Mouse (Mus musculus): Measurements from ENCODE around the gene Hcar2. TPM values are rescaled to one million over a fixed set of nuclear protein-coding genes. Genes with fewer than 3 reads are reported as not detected.

The Hcar2 gene
- total RNA-seq, 2 experiments from 2014 or later = 8.1 to 20.9 TPM

DNA sequence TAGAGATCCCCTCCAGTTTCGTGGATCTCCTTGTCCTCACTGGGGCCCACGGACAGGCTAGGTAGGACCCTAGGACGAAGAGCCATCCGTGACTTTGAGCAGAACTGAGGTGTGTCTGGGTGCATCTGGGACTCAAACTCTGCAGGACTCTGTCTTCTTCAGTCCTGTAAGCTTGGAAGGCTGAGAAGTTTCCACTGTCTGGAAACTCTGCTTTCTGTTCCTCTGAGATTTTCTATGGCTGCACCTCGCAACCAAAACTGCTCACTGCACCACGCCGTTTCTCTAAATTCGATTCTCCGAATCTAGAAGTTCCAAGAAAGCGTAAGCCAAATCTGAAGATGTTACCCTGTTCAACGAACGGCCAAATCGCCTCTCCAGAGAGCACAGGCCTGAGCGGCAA lies 1.4 kb downstream of the Hcar2 start:
- no peak for ATAC-seq (ENCODE audit: poor library complexity, severe bottlenecking)

DNA sequence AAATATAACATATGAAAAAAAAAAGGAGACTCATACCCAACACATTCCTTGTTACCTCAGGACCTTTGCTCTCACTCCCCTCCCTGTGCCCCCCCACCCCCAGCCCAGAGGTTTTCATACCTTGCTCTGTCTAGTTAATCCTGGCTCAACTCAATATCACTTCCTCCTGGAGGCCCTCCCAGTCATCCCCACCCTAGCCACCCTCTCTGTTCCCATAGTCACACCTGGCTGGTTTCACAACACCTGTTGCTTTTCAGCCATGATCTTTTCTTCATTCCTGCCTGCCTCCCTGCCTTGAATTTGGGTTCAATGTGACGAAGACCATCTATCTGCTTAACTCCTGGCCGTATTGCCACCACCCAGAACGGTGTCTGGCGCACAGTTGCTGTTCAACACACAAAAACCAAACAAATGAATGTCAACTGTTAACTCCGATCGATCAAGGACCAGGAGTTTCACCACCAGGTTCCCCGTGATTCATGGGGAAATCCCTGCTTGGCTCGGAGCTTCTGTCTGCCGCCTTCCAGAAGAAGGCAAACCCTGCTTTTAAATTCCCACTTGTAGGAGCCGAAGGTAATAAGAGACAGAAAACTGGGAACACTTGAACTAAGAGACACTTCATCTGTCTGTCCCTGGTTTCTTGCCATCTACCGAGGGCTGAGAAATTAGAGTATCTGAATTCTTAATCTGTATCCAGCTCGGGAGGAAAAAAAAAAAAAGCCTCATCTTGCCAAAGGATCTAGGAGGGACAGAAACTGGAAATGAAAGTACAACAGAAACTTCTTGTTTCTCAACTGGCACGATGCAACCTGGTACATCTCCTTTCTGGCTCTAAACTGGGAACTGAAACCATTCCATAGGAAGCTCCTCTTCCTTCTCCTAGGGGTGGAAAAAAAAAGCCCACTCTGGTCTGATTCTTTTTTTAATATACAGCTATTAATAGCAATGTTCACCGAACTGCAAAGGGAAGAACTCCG lies 2.6 kb downstream of the Hcar2 start:
- ATAC-seq (ENCODE audit: poor library complexity, severe bottlenecking) = peak; percentile 54

GRCm38 (mm10) chr5:123858798-123859197 lies 6.5 kb downstream of the Hcar2 start:
- ATAC-seq (ENCODE audit: poor library complexity, severe bottlenecking) = peak; percentile 13; the same call in 1 of the 2 replicates

DNA sequence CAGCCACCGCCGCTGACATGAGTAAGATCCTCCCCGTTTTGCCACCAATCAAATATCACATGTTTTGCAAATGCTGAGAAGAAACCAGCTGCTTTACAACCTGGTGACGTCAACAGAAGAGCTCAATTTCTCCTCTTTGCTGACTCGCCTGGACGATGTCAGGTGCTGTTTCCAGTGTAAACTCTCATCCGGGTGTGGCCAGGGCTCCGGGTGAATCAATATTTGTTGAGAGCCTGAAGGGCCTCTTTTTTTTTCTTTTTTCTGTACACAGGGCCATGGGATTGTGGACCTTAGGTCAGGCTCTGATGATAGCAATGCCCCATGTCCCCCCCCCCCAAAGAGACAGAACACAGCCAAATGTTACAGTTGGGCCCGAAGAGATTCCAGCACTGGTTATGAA lies 10.8 kb downstream of the Hcar2 start:
- ATAC-seq (ENCODE audit: poor library complexity, severe bottlenecking) = no peak

GRCm38 (mm10) chr5:123853877-123854504 lies 11.3 kb downstream of the Hcar2 start:
- ATAC-seq (ENCODE audit: poor library complexity, severe bottlenecking) = no peak

DNA sequence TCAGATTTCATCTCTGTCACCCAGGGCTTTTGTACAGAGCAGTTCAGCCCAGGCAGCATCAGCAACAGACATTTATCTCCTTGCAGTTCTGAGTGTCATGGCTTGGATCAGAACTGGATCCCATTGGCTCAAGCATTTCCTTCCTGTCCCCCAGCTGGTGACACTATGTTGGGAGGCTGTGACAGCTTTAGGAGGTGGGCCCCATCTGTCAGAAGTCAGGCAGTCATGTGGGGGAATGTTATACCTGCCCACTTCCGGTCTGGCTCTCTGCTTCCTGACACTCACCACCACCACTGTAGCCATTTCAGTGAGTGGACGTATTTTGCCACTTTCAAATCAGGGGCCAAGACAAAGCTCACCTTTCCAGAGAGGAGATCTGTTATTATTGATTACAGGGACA lies 13.9 kb downstream of the Hcar2 start:
- peak; percentile 40; the same call in 1 of the 2 replicates for ATAC-seq (ENCODE audit: poor library complexity, severe bottlenecking)

DNA sequence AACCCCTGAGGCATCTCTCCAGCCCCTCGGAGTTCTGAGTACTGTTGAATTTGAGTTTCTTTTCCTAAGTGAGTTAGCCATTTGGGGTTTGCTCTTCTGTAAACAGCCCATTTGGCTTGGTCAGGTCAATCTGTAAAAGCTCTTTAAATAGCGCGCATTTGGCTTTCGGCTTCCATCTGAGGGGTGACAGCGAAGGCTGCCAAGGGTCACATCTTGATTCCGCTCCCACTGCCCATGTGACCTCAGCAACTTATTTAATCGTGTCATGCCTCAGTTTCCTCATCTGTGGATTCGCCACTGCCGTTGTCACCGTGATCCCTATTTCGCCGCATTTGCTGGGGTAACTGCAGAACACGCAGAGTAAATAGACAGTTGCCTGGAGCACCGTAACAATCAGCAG lies 21.0 kb downstream of the Hcar2 start:
- no peak for ATAC-seq (ENCODE audit: poor library complexity, severe bottlenecking)

DNA sequence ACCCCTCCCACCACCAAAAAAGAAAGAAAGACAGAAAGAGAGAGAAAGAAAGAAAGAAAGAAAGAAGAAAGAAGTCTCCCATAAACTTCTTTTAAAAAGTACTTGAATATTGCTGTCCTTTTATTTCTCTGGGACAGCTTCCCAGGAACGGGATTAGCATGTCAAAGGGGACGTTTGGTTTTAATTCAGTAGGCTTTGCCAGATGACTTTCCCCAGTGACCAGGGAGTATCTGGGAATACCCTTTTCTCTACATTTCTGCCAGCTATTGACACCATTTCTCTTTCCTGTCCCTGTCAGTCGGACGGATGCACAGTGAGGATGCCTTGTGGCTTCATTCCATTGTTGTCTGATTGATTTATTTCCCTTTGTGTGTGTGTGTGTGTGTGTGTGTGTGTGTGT lies 21.5 kb downstream of the Hcar2 start:
- no peak for ATAC-seq (ENCODE audit: poor library complexity, severe bottlenecking)

DNA sequence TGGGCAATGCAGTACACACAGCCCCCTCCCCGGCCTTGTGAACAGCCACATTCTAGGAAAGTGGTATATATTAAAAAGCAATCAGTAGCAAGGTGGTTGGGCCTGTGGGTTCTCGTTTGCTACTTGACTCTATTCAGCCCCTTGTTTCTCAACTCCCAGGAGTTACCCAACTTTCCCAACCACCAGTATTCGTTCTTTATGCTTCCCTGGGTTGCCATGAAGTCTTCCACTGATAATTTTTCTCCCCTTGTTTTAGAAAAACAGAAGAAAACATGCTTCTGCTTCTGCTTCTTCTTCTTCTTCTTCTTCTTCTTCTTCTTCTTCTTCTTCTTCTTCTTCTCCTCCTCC lies 22.4 kb downstream of the Hcar2 start:
- ATAC-seq (ENCODE audit: poor library complexity, severe bottlenecking) = no peak

- no peak for ATAC-seq (ENCODE audit: poor library complexity, severe bottlenecking)
Measured at GRCm38 (mm10) chr5:123842221-123842934, 22.9 kb downstream of the Hcar2 start.

GRCm38 (mm10) chr5:123837371-123837770 lies 27.9 kb downstream of the Hcar2 start:
- ATAC-seq (ENCODE audit: poor library complexity, severe bottlenecking) = no peak

GRCm38 (mm10) chr5:123834836-123835235 lies 30.5 kb downstream of the Hcar2 start:
- no peak for ATAC-seq (ENCODE audit: poor library complexity, severe bottlenecking)

DNA sequence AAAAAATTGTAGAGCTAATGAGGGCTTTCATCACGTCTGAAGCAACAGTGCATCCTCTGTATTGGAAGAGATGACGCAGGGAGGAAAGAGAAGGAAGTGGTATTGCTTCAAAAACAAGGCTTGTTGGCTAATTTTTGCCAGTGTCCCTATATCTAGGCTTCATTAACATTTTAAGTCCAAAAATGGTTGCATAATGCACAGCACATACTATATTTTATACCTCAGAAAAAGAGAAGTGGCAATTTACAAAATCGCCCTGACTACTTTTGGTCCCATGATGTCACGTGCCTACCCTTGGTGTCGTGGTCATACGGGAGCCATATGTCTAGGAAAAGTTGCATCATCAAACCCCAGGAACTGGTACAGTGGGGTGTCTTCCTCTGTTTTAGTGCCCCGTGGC lies 33.0 kb downstream of the Hcar2 start:
- peak; percentile 93 for ATAC-seq (ENCODE audit: poor library complexity, severe bottlenecking)

GRCm38 (mm10) chr5:123827659-123828091 lies 37.6 kb downstream of the Hcar2 start:
- no peak for ATAC-seq (ENCODE audit: poor library complexity, severe bottlenecking)

DNA sequence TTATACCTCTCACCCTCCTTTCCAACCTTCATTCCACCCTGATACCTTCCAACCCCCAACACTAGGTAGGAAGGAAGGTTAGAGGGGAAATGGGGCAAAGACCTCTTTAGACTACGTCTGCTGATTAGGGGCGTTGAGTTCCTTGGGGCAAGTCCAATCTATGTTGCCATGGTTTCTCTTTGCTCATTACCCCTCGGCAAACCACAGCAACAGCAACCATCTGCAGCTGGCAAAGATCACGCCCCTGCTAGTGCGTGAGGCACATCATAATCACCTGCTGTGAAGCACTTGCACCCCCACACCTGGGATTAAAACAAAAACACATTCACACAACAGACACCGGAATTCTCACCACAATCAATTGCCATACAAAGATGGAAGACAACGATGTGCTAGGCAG lies 42.6 kb downstream of the Hcar2 start:
- ATAC-seq (ENCODE audit: poor library complexity, severe bottlenecking) = no peak

- no peak for ATAC-seq (ENCODE audit: poor library complexity, severe bottlenecking)
Measured at GRCm38 (mm10) chr5:123821264-123821571, 44.1 kb downstream of the Hcar2 start.

GRCm38 (mm10) chr5:123820501-123821263 lies 44.6 kb downstream of the Hcar2 start:
- ATAC-seq (ENCODE audit: poor library complexity, severe bottlenecking) = peak; percentile 67

DNA sequence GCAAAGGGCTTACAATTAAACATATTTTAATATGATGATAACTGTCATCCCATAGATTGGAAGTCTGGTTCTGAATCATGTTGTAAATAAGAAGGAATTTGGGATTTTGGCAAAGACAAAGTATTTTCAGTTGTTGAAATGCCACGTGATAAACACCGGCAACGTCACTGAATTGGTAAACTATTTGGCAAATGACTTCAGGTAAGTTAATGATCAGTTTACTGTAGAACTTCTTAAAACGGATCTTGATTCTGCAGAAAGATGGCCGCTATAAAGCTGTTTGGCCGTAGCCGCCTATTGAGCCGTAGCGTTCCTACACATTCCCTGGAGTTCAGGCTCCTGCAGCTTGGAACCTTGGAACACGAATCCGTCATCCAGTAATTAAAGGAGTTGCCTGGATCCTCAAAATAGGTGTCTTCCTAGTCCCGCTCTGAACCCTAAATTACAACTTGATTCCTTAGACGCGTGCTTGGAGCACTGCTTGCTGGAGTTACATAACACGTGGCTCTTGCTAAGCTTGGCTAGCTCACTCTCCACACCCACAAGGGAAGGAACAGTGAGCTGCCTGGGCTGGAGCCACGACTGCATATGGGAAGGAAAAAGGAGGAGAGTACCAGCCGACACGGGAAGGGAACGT lies 46.2 kb downstream of the Hcar2 start:
- ATAC-seq (ENCODE audit: poor library complexity, severe bottlenecking) = no peak

DNA sequence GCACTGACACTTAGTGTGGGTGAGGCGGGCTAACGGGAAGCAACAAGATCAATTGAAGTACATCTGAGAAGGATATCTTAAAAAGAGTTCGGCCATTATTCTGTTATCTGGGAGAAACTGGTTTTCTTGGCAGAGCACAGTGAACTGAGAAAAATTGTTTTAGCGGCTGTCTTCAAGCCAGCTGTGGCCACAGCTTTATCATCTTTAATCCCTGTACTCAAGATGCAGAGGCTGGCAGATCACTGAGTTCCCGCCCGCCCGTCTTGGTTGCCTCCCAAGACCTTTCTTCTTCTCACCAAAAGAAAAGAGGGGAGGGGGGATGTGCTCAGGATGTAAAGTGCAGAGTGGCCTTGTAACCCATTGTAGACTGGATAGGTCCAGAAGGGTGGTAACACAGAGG lies 48.4 kb downstream of the Hcar2 start:
- ATAC-seq (ENCODE audit: poor library complexity, severe bottlenecking) = no peak
